Mouse (Mus musculus): ENCODE data around the gene Cplx3. TPM values are rescaled to one million over a fixed set of nuclear protein-coding genes. Genes with fewer than 3 reads are reported as not detected.

The Cplx3 gene
- polyA plus RNA-seq (2012; rRNA removed) (not detected in 2 replicates), polyA plus RNA-seq (2014; fragmentation: Nextera tagmentation; extraction: Ambion mirVana) (not detected in 2 replicates)

DNA sequence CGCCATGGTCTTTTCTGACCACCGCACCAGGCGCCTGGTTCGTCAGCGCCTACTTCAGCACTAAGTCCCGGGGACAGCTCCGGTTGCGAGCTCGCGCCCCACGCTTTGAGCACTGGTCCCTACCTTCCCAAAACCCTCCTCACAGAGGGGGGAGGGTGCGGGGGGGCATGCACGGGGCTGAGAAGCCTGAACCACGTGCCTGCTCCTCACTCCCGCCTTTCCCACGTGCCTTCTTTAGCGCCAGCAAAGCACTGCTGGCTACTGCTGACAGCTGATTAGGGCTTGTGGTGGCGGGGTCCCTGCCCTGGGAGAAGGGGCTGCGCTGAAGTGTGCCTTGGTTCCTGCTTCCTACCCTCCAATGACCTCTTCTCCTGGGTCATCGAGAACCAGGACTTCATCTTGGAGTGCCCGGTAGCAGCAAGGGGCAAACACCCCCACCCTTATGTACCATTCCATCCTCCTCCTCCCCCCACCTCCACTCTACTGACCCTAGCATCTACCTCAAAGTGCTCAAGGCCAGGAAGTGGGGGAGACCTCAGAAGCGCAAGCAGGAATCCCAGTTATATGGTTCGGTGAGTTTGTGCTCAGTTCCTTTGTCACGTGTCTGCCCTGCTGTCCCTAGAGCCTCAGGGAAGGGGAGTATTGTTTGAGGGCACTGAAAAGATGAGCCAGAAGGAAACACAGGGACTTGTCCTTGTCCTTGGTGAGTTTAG, at the start of gene Cplx3:
Cplx3 (minus strand) TSS at position 143 of the 713 bp plus-strand sequence.
- DNase-seq (ENCODE audit: low read depth in 3 of 3, low spot score in 3 of 3) (no peak), ATAC-seq (ENCODE audit: insufficient read depth) (no peak)
- 5% methylated on average over 23 of the region's 24 CpGs for WGBS (ENCODE audit: insufficient replicate concordance)

DNA sequence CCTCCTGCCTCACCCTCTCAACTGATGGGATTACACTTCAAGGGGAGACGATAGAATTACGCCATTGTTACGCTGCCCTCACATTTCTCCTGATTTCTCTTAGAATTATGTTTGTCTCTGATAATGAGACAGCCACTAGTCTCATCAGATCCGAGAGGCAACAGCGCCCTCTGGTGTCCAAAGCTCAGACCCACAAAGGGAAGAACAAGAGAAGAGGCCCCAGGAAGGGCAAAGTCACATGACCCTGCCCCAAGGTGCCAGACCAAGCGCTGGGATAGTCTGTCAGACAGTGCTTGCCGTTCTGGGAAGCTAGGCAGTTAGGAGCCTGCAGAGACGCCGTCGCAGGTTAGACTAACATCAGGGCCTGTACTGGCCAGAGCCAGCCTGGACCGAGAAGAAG, 49.7 kb upstream of the Cplx3 start:
- 3% methylated on average over 11 of the region's 11 CpGs for WGBS (ENCODE audit: insufficient replicate concordance)

More for the DNA sequence above, at the start of gene Cplx3:
- Histone ChIP-seq H3K4me3 (ENCODE audit: insufficient read depth in 1 of 2, low read depth in 2 of 2, low read length in 2 of 2) (no peak within 1 kb of the TSS), H3K4me2 (ENCODE audit: low read depth) (no peak within 1 kb of the TSS), H3K4me1 (replicated peaks; ENCODE audit: control insufficient read depth in 2 of 2, insufficient read depth in 2 of 2, low read length in 1 of 2) (no peaks in the 10 kb centered on the region), H3K9ac (replicated peaks) (no peak within 1 kb of the TSS), H3K36me3 (replicated peaks; ENCODE audit: control insufficient read depth, insufficient read depth, low read depth) (no peaks in the 10 kb centered on the region), H3K27me3 (ENCODE audit: control insufficient read depth, insufficient read depth, low read length) (peaks cover 13% of the 10 kb centered on the region), H3K27ac (no peak within 1 kb of the TSS), H3K9me3 (ENCODE audit: control insufficient read depth, low read length) (no peaks in the 10 kb centered on the region)
- TF ChIP-seq CTCF (IDR thresholded peaks at IDR 0.05; ENCODE audit: low read depth) (no peak), EP300 (IDR thresholded peaks at IDR 0.05; ENCODE audit: low read depth) (no peak)

DNA sequence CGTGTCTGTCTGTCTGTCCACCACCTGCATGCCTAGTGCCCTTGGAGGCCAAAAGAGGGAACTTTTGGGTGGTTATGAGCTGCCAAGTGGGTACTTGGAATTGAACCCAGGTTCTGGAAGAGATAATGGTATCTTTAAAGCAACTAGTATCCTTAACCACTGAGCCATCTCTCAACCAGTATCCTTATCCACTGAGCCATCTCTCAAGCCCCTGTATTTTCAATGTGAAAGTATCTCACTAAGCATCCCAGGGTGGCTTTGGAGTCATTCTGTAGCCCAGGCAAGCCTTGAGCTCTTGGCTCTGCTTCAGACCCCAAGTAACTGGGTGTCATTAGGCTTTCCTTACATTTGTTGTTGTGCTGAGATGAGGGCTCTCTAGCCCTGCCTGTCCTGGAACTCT, 48.9 kb upstream of the Cplx3 start:
- Histone ChIP-seq H3K27ac (no peak overlapping the region), H3K27me3 (ENCODE audit: control insufficient read depth, insufficient read depth, low read length) (no peaks in the 10 kb centered on the region), H3K9me3 (ENCODE audit: control insufficient read depth, low read length) (no peaks in the 10 kb centered on the region), H3K4me3 (ENCODE audit: insufficient read depth in 1 of 2, low read depth in 2 of 2, low read length in 2 of 2) (no peak overlapping the region), H3K36me3 (replicated peaks; ENCODE audit: control insufficient read depth, insufficient read depth, low read depth) (no peaks in the 10 kb centered on the region), H3K9ac (replicated peaks) (no peak overlapping the region), H3K4me1 (replicated peaks; ENCODE audit: control insufficient read depth in 2 of 2, insufficient read depth in 2 of 2, low read length in 1 of 2) (peaks cover under 1 to 14% of the 10 kb centered on the region in 2 experiments; a peak in 3 of 4 replicates), H3K4me2 (ENCODE audit: low read depth) (no peak overlapping the region)
- TF ChIP-seq CTCF (IDR thresholded peaks at IDR 0.05; ENCODE audit: low read depth) (no peak), EP300 (IDR thresholded peaks at IDR 0.05; ENCODE audit: low read depth) (no peak)
- ATAC-seq (ENCODE audit: insufficient read depth) (no peak), DNase-seq (ENCODE audit: low read depth in 3 of 3, low spot score in 3 of 3) (no peak)
- 80% methylated on average over 1 of the region's 1 CpGs for WGBS (ENCODE audit: insufficient replicate concordance)

More for the DNA sequence above, 49.7 kb upstream of the Cplx3 start:
- H3K9ac ChIP-seq (replicated peaks): no peak overlapping the region
- TF ChIP-seq EP300 (IDR thresholded peaks at IDR 0.05; ENCODE audit: low read depth): no peak
- TF ChIP-seq CTCF (IDR thresholded peaks at IDR 0.05; ENCODE audit: low read depth): peak; percentile 95
- H3K27me3 ChIP-seq (ENCODE audit: control insufficient read depth, insufficient read depth, low read length): no peaks in the 10 kb centered on the region
- peaks cover 8 to 19% of the 10 kb centered on the region in 2 experiments for H3K4me1 ChIP-seq (replicated peaks; ENCODE audit: control insufficient read depth in 2 of 2, insufficient read depth in 2 of 2, low read length in 1 of 2)
- H3K27ac ChIP-seq: no peak overlapping the region
- no peak overlapping the region for H3K4me3 ChIP-seq (ENCODE audit: insufficient read depth in 1 of 2, low read depth in 2 of 2, low read length in 2 of 2)
- H3K36me3 ChIP-seq (replicated peaks; ENCODE audit: control insufficient read depth, insufficient read depth, low read depth): no peaks in the 10 kb centered on the region
- H3K4me2 ChIP-seq (ENCODE audit: low read depth): peak overlapping the region; percentile 44
- no peaks in the 10 kb centered on the region for H3K9me3 ChIP-seq (ENCODE audit: control insufficient read depth, low read length)
- ATAC-seq (ENCODE audit: insufficient read depth) (peak; percentile 59), DNase-seq (ENCODE audit: low read depth in 3 of 3, low spot score in 3 of 3) (peak; percentile 85 to 90 (median 88))

GRCm38 (mm10) chr9:57653283-57653682, 47.2 kb upstream of the Cplx3 start, which contains the start of gene Csk:
Gene Csk, minus strand, starts transcription at chr9:57653631.
- H3K4me1 ChIP-seq (replicated peaks; ENCODE audit: control insufficient read depth in 2 of 2, insufficient read depth in 2 of 2, low read length in 1 of 2): peaks cover 0 to 14% of the 10 kb centered on the region in 2 experiments; a peak in 3 of 4 replicates

DNA sequence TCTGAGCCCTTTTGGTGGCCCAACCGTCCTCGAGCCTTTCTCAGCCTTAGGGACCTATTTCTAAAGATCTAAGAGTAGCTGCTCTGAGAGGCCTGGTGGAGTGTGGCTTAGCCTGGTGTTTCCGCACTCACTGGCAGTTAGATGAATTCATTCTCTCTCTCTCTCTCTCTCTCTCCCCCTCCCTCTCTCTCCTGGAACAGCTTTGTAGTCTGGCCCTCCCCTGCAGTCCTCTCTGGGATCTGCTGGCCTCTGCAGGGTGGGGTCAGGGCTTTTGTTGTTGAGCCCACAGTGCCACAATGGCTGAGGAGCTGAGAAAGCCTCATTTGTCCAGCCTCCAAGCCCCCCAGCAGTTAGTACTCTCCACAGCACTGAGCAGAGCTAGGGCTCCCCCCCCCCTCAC, 46.8 kb upstream of the Cplx3 start:
- Histone ChIP-seq H3K27ac (no peak overlapping the region), H3K27me3 (ENCODE audit: control insufficient read depth, insufficient read depth, low read length) (no peaks in the 10 kb centered on the region), H3K4me2 (ENCODE audit: low read depth) (no peak overlapping the region), H3K9me3 (ENCODE audit: control insufficient read depth, low read length) (no peaks in the 10 kb centered on the region), H3K4me3 (ENCODE audit: insufficient read depth in 1 of 2, low read depth in 2 of 2, low read length in 2 of 2) (no peak overlapping the region), H3K36me3 (replicated peaks; ENCODE audit: control insufficient read depth, insufficient read depth, low read depth) (no peaks in the 10 kb centered on the region), H3K4me1 (replicated peaks; ENCODE audit: control insufficient read depth in 2 of 2, insufficient read depth in 2 of 2, low read length in 1 of 2) (peaks cover 0 to 16% of the 10 kb centered on the region in 2 experiments; a peak in 3 of 4 replicates), H3K9ac (replicated peaks) (no peak overlapping the region)
- WGBS (ENCODE audit: insufficient replicate concordance): 73% methylated on average over 3 of the region's 3 CpGs
- TF ChIP-seq CTCF (IDR thresholded peaks at IDR 0.05; ENCODE audit: low read depth) (no peak), EP300 (IDR thresholded peaks at IDR 0.05; ENCODE audit: low read depth) (no peak)
- no peak for ATAC-seq (ENCODE audit: insufficient read depth)
- DNase-seq (ENCODE audit: low read depth in 3 of 3, low spot score in 3 of 3): no peak

More at GRCm38 (mm10) chr9:57653283-57653682, 47.2 kb upstream of the Cplx3 start, which contains the start of gene Csk:
- H3K4me3 ChIP-seq (ENCODE audit: insufficient read depth in 1 of 2, low read depth in 2 of 2, low read length in 2 of 2): no peak within 1 kb of the TSS
- DNase-seq (ENCODE audit: low read depth in 3 of 3, low spot score in 3 of 3) (no peak), ATAC-seq (ENCODE audit: insufficient read depth) (no peak)
- H3K27ac ChIP-seq: no peak within 1 kb of the TSS
- no peaks in the 10 kb centered on the region for H3K36me3 ChIP-seq (replicated peaks; ENCODE audit: control insufficient read depth, insufficient read depth, low read depth)
- H3K9ac ChIP-seq (replicated peaks): no peak within 1 kb of the TSS
- no peak within 1 kb of the TSS for H3K4me2 ChIP-seq (ENCODE audit: low read depth)
- H3K9me3 ChIP-seq (ENCODE audit: control insufficient read depth, low read length): no peaks in the 10 kb centered on the region
- 65% methylated on average over 5 of the region's 5 CpGs for WGBS (ENCODE audit: insufficient replicate concordance)
- TF ChIP-seq CTCF (IDR thresholded peaks at IDR 0.05; ENCODE audit: low read depth) (no peak), EP300 (IDR thresholded peaks at IDR 0.05; ENCODE audit: low read depth) (no peak)
- H3K27me3 ChIP-seq (ENCODE audit: control insufficient read depth, insufficient read depth, low read length): no peaks in the 10 kb centered on the region
